Mouse (Mus musculus) hindbrain, embryonic 10.5 days (tissue): ENCODE measurements around the gene Fbxw4. TPM values are rescaled to one million over a fixed set of nuclear protein-coding genes. Genes with fewer than 3 reads are reported as not detected.

Experiments
- DNase-seq: peaks from one replicate; pipeline ENCODE4 v3.0.0-alpha.2; 2017; ENCODE audit warnings: low spot score
- H3K27ac ChIP-seq: fragments of 300-500 bp; sonication (generic); 2 replicates; pipeline ENCODE4 v1.5.1; 2016; ENCODE audit warnings: mild to moderate bottlenecking, moderate library complexity
- H3K27me3 ChIP-seq: fragments of 300-500 bp; sonication (generic); 2 replicates; pipeline ENCODE4 v1.6.1; 2016; ENCODE audit warnings: mild to moderate bottlenecking; ENCODE audit not compliant: poor library complexity, insufficient read depth, severe bottlenecking
- H3K36me3 ChIP-seq: fragments of 300-500 bp; sonication (generic); 2 replicates; pipeline ENCODE4 v1.6.1; 2016; ENCODE audit warnings: mild to moderate bottlenecking, moderate library complexity
- H3K4me1 ChIP-seq: fragments of 300-500 bp; sonication (generic); replicated peaks from 2 replicates; pipeline ENCODE4 v1.6.1; 2016; ENCODE audit warnings: mild to moderate bottlenecking
- H3K4me3 ChIP-seq: fragments of 300-500 bp; sonication (generic); 2 replicates; pipeline ENCODE4 v1.5.1; 2016; ENCODE audit warnings: mild to moderate bottlenecking, moderate library complexity
- H3K9me3 ChIP-seq: fragments of 300-500 bp; sonication (generic); 2 replicates; pipeline ENCODE4 v1.6.1; 2016; ENCODE audit warnings: mild to moderate bottlenecking, moderate library complexity
- WGBS: fragments of 180-500 bp; shearing (Covaris S2); methylation state at CpG from one replicate; pipeline ENCODE4 v1.1.7; 2016; 5-methylcytosine and 5-hydroxymethylcytosine counted together
- polyA plus RNA-seq: library from polyadenylated mRNA; unstranded; fragments of >200 nt; fragmentation: Nextera tagmentation; extraction: Ambion mirVana; gene quantifications from 2 replicates; pipeline ENCODE4 v1.2.1, GENCODE M21; 2016

The Fbxw4 gene
- polyA plus RNA-seq, 1 experiment from 2014 or later = 5.5 TPM

- peaks cover 100% of the 10 kb centered on the region for H3K27me3 ChIP-seq
- no peak overlapping the region for H3K4me3 ChIP-seq
- H3K27ac ChIP-seq = no peak overlapping the region
- 94% methylated on average over 5 of the region's 5 CpGs for WGBS
- H3K36me3 ChIP-seq = peaks cover 5% of the 10 kb centered on the region; the same call in 1 of the 2 replicates
- DNase-seq = no peak
- no peaks in the 10 kb centered on the region for H3K9me3 ChIP-seq
- H3K4me1 ChIP-seq = peaks cover 13% of the 10 kb centered on the region
These were observed 57.5 kb downstream of the Fbxw4 start for GRCm38 (mm10) chr19:45602606-45603005.

GRCm38 (mm10) chr19:45597106-45597505, 63.0 kb downstream of the Fbxw4 start:
- Histone ChIP-seq H3K4me1 (peaks cover 23% of the 10 kb centered on the region), H3K36me3 (peaks cover 3% of the 10 kb centered on the region; the same call in 1 of the 2 replicates), H3K27ac (no peak overlapping the region), H3K9me3 (no peaks in the 10 kb centered on the region), H3K27me3 (peaks cover 96% of the 10 kb centered on the region), H3K4me3 (no peak overlapping the region)
- DNase-seq = no peak
- WGBS = 77% methylated on average over 4 of the region's 4 CpGs

- peak; percentile 38 for DNase-seq
- peaks cover 96% of the 10 kb centered on the region for H3K27me3 ChIP-seq
- no peak overlapping the region for H3K27ac ChIP-seq
- no peaks in the 10 kb centered on the region for H3K36me3 ChIP-seq
- H3K4me3 ChIP-seq = no peak overlapping the region
- no peaks in the 10 kb centered on the region for H3K9me3 ChIP-seq
- 68% methylated on average over 6 of the region's 6 CpGs for WGBS
- peaks cover 23% of the 10 kb centered on the region for H3K4me1 ChIP-seq
These were observed 63.7 kb downstream of the Fbxw4 start for GRCm38 (mm10) chr19:45596434-45596833.

- Histone ChIP-seq H3K27ac (no peak overlapping the region), H3K27me3 (peaks cover 95% of the 10 kb centered on the region), H3K4me3 (no peak overlapping the region), H3K9me3 (no peaks in the 10 kb centered on the region), H3K4me1 (peaks cover 23% of the 10 kb centered on the region), H3K36me3 (no peaks in the 10 kb centered on the region)
- WGBS = 25% methylated on average over 7 of the region's 7 CpGs
- peak; percentile 49 for DNase-seq
These were observed 64.1 kb downstream of the Fbxw4 start for GRCm38 (mm10) chr19:45596019-45596418.

GRCm38 (mm10) chr19:45595481-45595880, 64.6 kb downstream of the Fbxw4 start:
- no peak overlapping the region for H3K27ac ChIP-seq
- no peak for DNase-seq
- H3K4me3 ChIP-seq = no peak overlapping the region
- peaks cover 89% of the 10 kb centered on the region for H3K27me3 ChIP-seq
- peaks cover 23% of the 10 kb centered on the region for H3K4me1 ChIP-seq
- H3K36me3 ChIP-seq = no peaks in the 10 kb centered on the region
- WGBS = 93% methylated on average over 6 of the region's 6 CpGs
- H3K9me3 ChIP-seq = no peaks in the 10 kb centered on the region

GRCm38 (mm10) chr19:45594079-45594478, 66.0 kb downstream of the Fbxw4 start:
- H3K4me3 ChIP-seq = no peak overlapping the region
- peaks cover 83% of the 10 kb centered on the region for H3K27me3 ChIP-seq
- DNase-seq = no peak
- H3K36me3 ChIP-seq = no peaks in the 10 kb centered on the region
- H3K4me1 ChIP-seq = peaks cover 23% of the 10 kb centered on the region
- no peaks in the 10 kb centered on the region for H3K9me3 ChIP-seq
- H3K27ac ChIP-seq = no peak overlapping the region
- 92% methylated on average over 7 of the region's 7 CpGs for WGBS

GRCm38 (mm10) chr19:45592916-45593315, 67.2 kb downstream of the Fbxw4 start:
- Histone ChIP-seq H3K4me1 (peaks cover 23% of the 10 kb centered on the region), H3K27me3 (peaks cover 81% of the 10 kb centered on the region), H3K36me3 (no peaks in the 10 kb centered on the region), H3K27ac (no peak overlapping the region), H3K4me3 (no peak overlapping the region), H3K9me3 (no peaks in the 10 kb centered on the region)
- 92% methylated on average over 9 of the region's 9 CpGs for WGBS
- DNase-seq = no peak

GRCm38 (mm10) chr19:45591704-45592103, 68.4 kb downstream of the Fbxw4 start:
- Histone ChIP-seq H3K27ac (no peak overlapping the region), H3K4me3 (no peak overlapping the region), H3K4me1 (peaks cover 23% of the 10 kb centered on the region), H3K36me3 (no peaks in the 10 kb centered on the region), H3K27me3 (peaks cover 81% of the 10 kb centered on the region), H3K9me3 (no peaks in the 10 kb centered on the region)
- WGBS = 88% methylated on average over 7 of the region's 7 CpGs
- no peak for DNase-seq

- H3K36me3 ChIP-seq = no peaks in the 10 kb centered on the region
- no peak for DNase-seq
- no peak overlapping the region for H3K4me3 ChIP-seq
- H3K27ac ChIP-seq = no peak overlapping the region
- H3K9me3 ChIP-seq = no peaks in the 10 kb centered on the region
- H3K27me3 ChIP-seq = peaks cover 86% of the 10 kb centered on the region
- WGBS = 94% methylated on average over 6 of the region's 6 CpGs
- H3K4me1 ChIP-seq = peaks cover 17% of the 10 kb centered on the region
These were observed 70.4 kb downstream of the Fbxw4 start for GRCm38 (mm10) chr19:45589761-45590160.

- Histone ChIP-seq H3K4me3 (no peak overlapping the region), H3K27ac (no peak overlapping the region), H3K36me3 (no peaks in the 10 kb centered on the region), H3K4me1 (peaks cover 22% of the 10 kb centered on the region), H3K9me3 (no peaks in the 10 kb centered on the region), H3K27me3 (peaks cover 86% of the 10 kb centered on the region)
- no peak for DNase-seq
- WGBS = 85% methylated on average over 6 of the region's 6 CpGs
These were observed 72.4 kb downstream of the Fbxw4 start for GRCm38 (mm10) chr19:45587509-45588292.

- Histone ChIP-seq H3K4me3 (no peak overlapping the region), H3K27me3 (peaks cover 86% of the 10 kb centered on the region), H3K4me1 (peaks cover 30% of the 10 kb centered on the region), H3K9me3 (no peaks in the 10 kb centered on the region), H3K36me3 (no peaks in the 10 kb centered on the region), H3K27ac (no peak overlapping the region)
- DNase-seq = no peak
- 63% methylated on average over 3 of the region's 3 CpGs for WGBS
These were observed 73.3 kb downstream of the Fbxw4 start for GRCm38 (mm10) chr19:45586850-45587249.

- Histone ChIP-seq H3K9me3 (peaks cover 3% of the 10 kb centered on the region; the same call in 1 of the 2 replicates), H3K36me3 (peaks cover 13% of the 10 kb centered on the region), H3K4me1 (peaks cover 45% of the 10 kb centered on the region), H3K27me3 (peaks cover 94% of the 10 kb centered on the region), H3K4me3 (no peak overlapping the region), H3K27ac (no peak overlapping the region)
- no peak for DNase-seq
- 83% methylated on average over 9 of the region's 9 CpGs for WGBS
These were observed 75.1 kb downstream of the Fbxw4 start for GRCm38 (mm10) chr19:45584856-45585620.

GRCm38 (mm10) chr19:45583136-45583535, 77.0 kb downstream of the Fbxw4 start:
- 89% methylated on average over 6 of the region's 6 CpGs for WGBS
- H3K9me3 ChIP-seq = peaks cover 3% of the 10 kb centered on the region; the same call in 1 of the 2 replicates
- no peak for DNase-seq
- peak overlapping the region; percentile 75; the same call in 1 of the 2 replicates for H3K27ac ChIP-seq
- peaks cover 57% of the 10 kb centered on the region for H3K4me1 ChIP-seq
- H3K36me3 ChIP-seq = peaks cover 29% of the 10 kb centered on the region
- H3K4me3 ChIP-seq = no peak overlapping the region
- H3K27me3 ChIP-seq = peaks cover 97% of the 10 kb centered on the region
